Mouse (Mus musculus): Measurements from ENCODE around the gene Apeh. TPM values are rescaled to one million over a fixed set of nuclear protein-coding genes. Genes with fewer than 3 reads are reported as not detected.
A peak's percentile ranks its signal among the peaks of the same experiment; 100 is the strongest.

Gene Apeh
- polyA plus RNA-seq, 1 experiment from 2014 or later, result 56.0 TPM

GRCm38 (mm10) chr9:108053665-108054225 lies 40.7 kb downstream of the Apeh start:
- Histone ChIP-seq H3K4me2 (no peak overlapping the region), H3K9ac (no peak overlapping the region; the same call in 1 of the 2 replicates), H3K9me3 (no peaks in the 10 kb centered on the region), H3K4me1 (peaks cover 24% of the 10 kb centered on the region), H3K27me3 (no peaks in the 10 kb centered on the region), H3K36me3 (replicated peaks) (peaks cover 73% of the 10 kb centered on the region), H3K27ac (no peak overlapping the region), H3K4me3 (replicated peaks) (no peak overlapping the region)
- ATAC-seq (ENCODE audit: low FRiP score), result no peak
- 91% methylated on average over 15 of the region's 15 CpGs for WGBS

GRCm38 (mm10) chr9:108052885-108053664 lies 41.3 kb downstream of the Apeh start, which contains the start of gene Amigo3:
TSS of gene Amigo3 (plus strand) at chr9:108053159.
- Histone ChIP-seq H3K27ac (no peak within 1 kb of the TSS), H3K36me3 (replicated peaks) (peaks cover 66% of the 10 kb centered on the region), H3K9ac (peak within 1 kb of the TSS; percentile 36; the same call in 1 of the 2 replicates), H3K9me3 (no peaks in the 10 kb centered on the region), H3K4me3 (replicated peaks) (no peak within 1 kb of the TSS; the same call in 1 of the 2 replicates), H3K27me3 (no peaks in the 10 kb centered on the region), H3K4me2 (peak within 1 kb of the TSS; percentile 41), H3K4me1 (peaks cover 29% of the 10 kb centered on the region)
- WGBS, result 59% methylated on average over 20 of the region's 20 CpGs
- ATAC-seq (ENCODE audit: low FRiP score), result peak; percentile 34

GRCm38 (mm10) chr9:108052411-108052810 lies 42.0 kb downstream of the Apeh start:
- Histone ChIP-seq H3K4me3 (replicated peaks) (no peak overlapping the region), H3K27me3 (no peaks in the 10 kb centered on the region), H3K4me1 (peaks cover 35% of the 10 kb centered on the region), H3K9ac (no peak overlapping the region), H3K4me2 (no peak overlapping the region), H3K9me3 (no peaks in the 10 kb centered on the region), H3K36me3 (replicated peaks) (peaks cover 65% of the 10 kb centered on the region), H3K27ac (no peak overlapping the region)
- WGBS, result 75% methylated on average over 7 of the region's 7 CpGs
- ATAC-seq (ENCODE audit: low FRiP score), result no peak

- H3K9ac ChIP-seq, result no peak overlapping the region
- no peak for ATAC-seq (ENCODE audit: low FRiP score)
- H3K36me3 ChIP-seq (replicated peaks), result peaks cover 67% of the 10 kb centered on the region
- no peak overlapping the region for H3K4me2 ChIP-seq
- H3K4me3 ChIP-seq (replicated peaks), result no peak overlapping the region
- WGBS, result 87% methylated on average over 4 of the region's 4 CpGs
- no peaks in the 10 kb centered on the region for H3K27me3 ChIP-seq
- H3K4me1 ChIP-seq, result peaks cover 35% of the 10 kb centered on the region
- no peak overlapping the region for H3K27ac ChIP-seq
- H3K9me3 ChIP-seq, result no peaks in the 10 kb centered on the region
Observed at GRCm38 (mm10) chr9:108051931-108052220, 42.5 kb downstream of the Apeh start.

- H3K4me2 ChIP-seq, result no peak overlapping the region
- H3K9me3 ChIP-seq, result no peaks in the 10 kb centered on the region
- no peak for ATAC-seq (ENCODE audit: low FRiP score)
- peaks cover 35% of the 10 kb centered on the region for H3K4me1 ChIP-seq
- H3K4me3 ChIP-seq (replicated peaks), result no peak overlapping the region
- peaks cover 67% of the 10 kb centered on the region for H3K36me3 ChIP-seq (replicated peaks)
- no peaks in the 10 kb centered on the region for H3K27me3 ChIP-seq
- H3K27ac ChIP-seq, result no peak overlapping the region
- H3K9ac ChIP-seq, result no peak overlapping the region
- 95% methylated on average over 15 of the region's 15 CpGs for WGBS
Observed at GRCm38 (mm10) chr9:108051184-108051930, 43.0 kb downstream of the Apeh start.

- peak; percentile 5; the same call in 1 of the 2 replicates for ATAC-seq (ENCODE audit: low FRiP score)
- peak overlapping the region; percentile 91 for H3K4me2 ChIP-seq
- peak overlapping the region; percentile 43; the same call in 1 of the 2 replicates for H3K27ac ChIP-seq
- H3K9ac ChIP-seq, result peak overlapping the region; percentile 64
- H3K4me3 ChIP-seq (replicated peaks), result peak overlapping the region; percentile 64
- H3K27me3 ChIP-seq, result no peaks in the 10 kb centered on the region
- H3K9me3 ChIP-seq, result no peaks in the 10 kb centered on the region
- peaks cover 65% of the 10 kb centered on the region for H3K36me3 ChIP-seq (replicated peaks)
- peaks cover 35% of the 10 kb centered on the region for H3K4me1 ChIP-seq
- WGBS, result 46% methylated on average over 15 of the region's 15 CpGs
Observed at GRCm38 (mm10) chr9:108049561-108050251, 44.7 kb downstream of the Apeh start.

GRCm38 (mm10) chr9:108049016-108049455 lies 45.4 kb downstream of the Apeh start, which contains the start of gene Gmppb:
TSS of gene Gmppb (plus strand) at chr9:108049242.
- Histone ChIP-seq H3K27me3 (no peaks in the 10 kb centered on the region), H3K9ac (peak within 1 kb of the TSS; percentile 64), H3K9me3 (no peaks in the 10 kb centered on the region), H3K36me3 (replicated peaks) (peaks cover 62% of the 10 kb centered on the region), H3K4me3 (replicated peaks) (peak within 1 kb of the TSS; percentile 64), H3K27ac (peak within 1 kb of the TSS; percentile 43; the same call in 1 of the 2 replicates), H3K4me2 (peak within 1 kb of the TSS; percentile 91), H3K4me1 (peaks cover 35% of the 10 kb centered on the region)
- ATAC-seq (ENCODE audit: low FRiP score), result peak; percentile 94
- whole genome bisulfite sequencing, result under 1% methylated on average over 35 of the region's 39 CpGs

GRCm38 (mm10) chr9:108048566-108048955 lies 45.8 kb downstream of the Apeh start:
- Histone ChIP-seq H3K4me3 (replicated peaks) (peak overlapping the region; percentile 64), H3K4me1 (peaks cover 35% of the 10 kb centered on the region), H3K4me2 (peak overlapping the region; percentile 91), H3K27me3 (no peaks in the 10 kb centered on the region), H3K27ac (peak overlapping the region; percentile 42; the same call in 1 of the 2 replicates), H3K9me3 (no peaks in the 10 kb centered on the region), H3K36me3 (replicated peaks) (peaks cover 58% of the 10 kb centered on the region), H3K9ac (peak overlapping the region; percentile 64)
- WGBS, result 1% methylated on average over 19 of the region's 19 CpGs
- ATAC-seq (ENCODE audit: low FRiP score), result peak; percentile 50

- H3K9ac ChIP-seq, result peak overlapping the region; percentile 64
- no peaks in the 10 kb centered on the region for H3K27me3 ChIP-seq
- 0 out of 2 replicates have a peak overlapping the region, but pooled peaks have one; percentile 42 for H3K27ac ChIP-seq
- H3K36me3 ChIP-seq (replicated peaks), result peaks cover 63% of the 10 kb centered on the region
- ATAC-seq (ENCODE audit: low FRiP score), result no peak
- peaks cover 31% of the 10 kb centered on the region for H3K4me1 ChIP-seq
- WGBS, result 58% methylated on average over 17 of the region's 17 CpGs
- H3K4me3 ChIP-seq (replicated peaks), result peak overlapping the region; percentile 64
- H3K4me2 ChIP-seq, result peak overlapping the region; percentile 91
- no peaks in the 10 kb centered on the region for H3K9me3 ChIP-seq
Observed at GRCm38 (mm10) chr9:108047601-108048565, 46.5 kb downstream of the Apeh start.

GRCm38 (mm10) chr9:108046582-108046981 lies 47.8 kb downstream of the Apeh start:
- Histone ChIP-seq H3K9me3 (no peaks in the 10 kb centered on the region), H3K4me2 (no peak overlapping the region), H3K27ac (no peak overlapping the region), H3K4me3 (replicated peaks) (no peak overlapping the region), H3K36me3 (replicated peaks) (peaks cover 68% of the 10 kb centered on the region), H3K9ac (no peak overlapping the region), H3K27me3 (no peaks in the 10 kb centered on the region), H3K4me1 (peaks cover 24% of the 10 kb centered on the region)
- 91% methylated on average over 4 of the region's 4 CpGs for WGBS
- no peak for ATAC-seq (ENCODE audit: low FRiP score)
